Mouse (Mus musculus) lung, postnatal 14 days (tissue): ENCODE measurements around the gene 3110082J24Rik.

Source experiments
- DNase-seq: peaks from one replicate; pipeline ENCODE4 v3.0.0; 2021

Gene 3110082J24Rik

GRCm38 (mm10) chr5:30105668-30106300, at the start of gene 3110082J24Rik:
Gene 3110082J24Rik, minus strand, starts transcription at chr5:30106086.
- DNase-seq, result no peak

GRCm38 (mm10) chr5:30155395-30155792, 49.5 kb upstream of the 3110082J24Rik start:
- DNase-seq, result no peak

- peak; percentile 94 for DNase-seq
Measured at GRCm38 (mm10) chr5:30154474-30155394, 48.8 kb upstream of the 3110082J24Rik start, which contains the start of the genes Hadha and Hadhb. Gene Hadha, minus strand, starts transcription at chr5:30155162. Gene Hadhb, plus strand, starts transcription at chr5:30155248.

GRCm38 (mm10) chr5:30154013-30154412, 48.1 kb upstream of the 3110082J24Rik start:
- no peak for DNase-seq

GRCm38 (mm10) chr5:30153222-30153621, 47.3 kb upstream of the 3110082J24Rik start:
- no peak for DNase-seq

GRCm38 (mm10) chr5:30152413-30152812, 46.5 kb upstream of the 3110082J24Rik start:
- no peak for DNase-seq

- no peak for DNase-seq
Measured at GRCm38 (mm10) chr5:30152007-30152406, 46.1 kb upstream of the 3110082J24Rik start.

GRCm38 (mm10) chr5:30148133-30148920, 42.4 kb upstream of the 3110082J24Rik start:
- DNase-seq, result no peak

- DNase-seq, result no peak
Measured at GRCm38 (mm10) chr5:30146526-30146925, 40.6 kb upstream of the 3110082J24Rik start.

GRCm38 (mm10) chr5:30138193-30138592, 32.3 kb upstream of the 3110082J24Rik start:
- DNase-seq, result no peak

GRCm38 (mm10) chr5:30137271-30137670, 31.4 kb upstream of the 3110082J24Rik start:
- no peak for DNase-seq

GRCm38 (mm10) chr5:30135711-30136231, 29.9 kb upstream of the 3110082J24Rik start:
- no peak for DNase-seq

- no peak for DNase-seq
Measured at GRCm38 (mm10) chr5:30132173-30132572, 26.3 kb upstream of the 3110082J24Rik start.

GRCm38 (mm10) chr5:30131246-30131645, 25.4 kb upstream of the 3110082J24Rik start:
- DNase-seq, result no peak

GRCm38 (mm10) chr5:30128680-30129079, 22.8 kb upstream of the 3110082J24Rik start:
- DNase-seq, result no peak

GRCm38 (mm10) chr5:30127921-30128597, 22.2 kb upstream of the 3110082J24Rik start:
- no peak for DNase-seq

- no peak for DNase-seq
Measured at GRCm38 (mm10) chr5:30126756-30127155, 20.9 kb upstream of the 3110082J24Rik start.

- DNase-seq, result peak; percentile 38
Measured at GRCm38 (mm10) chr5:30125587-30125986, 19.7 kb upstream of the 3110082J24Rik start.

- DNase-seq, result no peak
Measured at GRCm38 (mm10) chr5:30122481-30122880, 16.6 kb upstream of the 3110082J24Rik start.

- DNase-seq, result no peak
Measured at GRCm38 (mm10) chr5:30120106-30120505, 14.2 kb upstream of the 3110082J24Rik start.

GRCm38 (mm10) chr5:30119163-30119562, 13.3 kb upstream of the 3110082J24Rik start:
- DNase-seq, result no peak

- DNase-seq, result no peak
Measured at GRCm38 (mm10) chr5:30118018-30118417, 12.1 kb upstream of the 3110082J24Rik start.
